Mouse (Mus musculus) neural tube, embryonic 14.5 days (tissue): ENCODE measurements at regions not wholly inside any gene's neighbourhood (a gene's known extent, or its start where the extent isn't known, plus 50 kb on each side); places are given as distances from the start of the nearest gene placed in this dataset.

ENCODE experiments used
- ATAC-seq: fragments of 200-750 bp; cut with Nextera tagmentation; 2 replicates; pipeline ENCODE4 v1.8.0; 2017; ENCODE audit warnings: low read depth, mild to moderate bottlenecking, moderate TSS enrichment, moderate library complexity
- H3K27ac ChIP-seq: fragments of 300-500 bp; sonication (generic); 2 replicates; pipeline ENCODE4 v1.5.1; 2014; ENCODE audit warnings: low read depth, mild to moderate bottlenecking, control low read depth, low read length, moderate library complexity, mixed read lengths
- H3K27me3 ChIP-seq: fragments of 300-500 bp; sonication (generic); 2 replicates; pipeline ENCODE4 v1.6.1; 2014; ENCODE audit warnings: low read length; ENCODE audit not compliant: control insufficient read depth, insufficient read depth
- H3K36me3 ChIP-seq: fragments of 300-500 bp; sonication (generic); 2 replicates; pipeline ENCODE4 v1.6.1; 2014; ENCODE audit warnings: low read length, mixed read lengths; ENCODE audit not compliant: control insufficient read depth, insufficient read depth
- H3K4me1 ChIP-seq: fragments of 300-500 bp; sonication (generic); 2 replicates; pipeline ENCODE4 v1.6.1; 2014; ENCODE audit warnings: low read length; ENCODE audit not compliant: control insufficient read depth, insufficient read depth
- H3K4me2 ChIP-seq: fragments of 300-500 bp; sonication (generic); 2 replicates; pipeline ENCODE4 v1.6.1; 2014; ENCODE audit warnings: mild to moderate bottlenecking, low read depth, low read length, control low read depth
- H3K4me3 ChIP-seq: fragments of 300-500 bp; sonication (generic); 2 replicates; pipeline ENCODE4 v1.5.1; 2014; ENCODE audit warnings: low read depth, low read length, control low read depth, mixed read lengths
- H3K9ac ChIP-seq: fragments of 300-500 bp; sonication (generic); replicated peaks from 2 replicates; pipeline ENCODE4 v1.6.1; 2014; ENCODE audit warnings: low read depth, mild to moderate bottlenecking, control low read depth, low read length, mixed read lengths
- H3K9me3 ChIP-seq: fragments of 300-500 bp; sonication (generic); 2 replicates; pipeline ENCODE4 v1.6.1; 2016; ENCODE audit warnings: low read length; ENCODE audit not compliant: control insufficient read depth
- WGBS: fragments of 180-500 bp; shearing (Covaris S2); extraction: QIAGEN DNeasy Blood & Tissue Kit; methylation state at CpG from one replicate; pipeline ENCODE4 v1.1.7; 2014; 5-methylcytosine and 5-hydroxymethylcytosine counted together

DNA sequence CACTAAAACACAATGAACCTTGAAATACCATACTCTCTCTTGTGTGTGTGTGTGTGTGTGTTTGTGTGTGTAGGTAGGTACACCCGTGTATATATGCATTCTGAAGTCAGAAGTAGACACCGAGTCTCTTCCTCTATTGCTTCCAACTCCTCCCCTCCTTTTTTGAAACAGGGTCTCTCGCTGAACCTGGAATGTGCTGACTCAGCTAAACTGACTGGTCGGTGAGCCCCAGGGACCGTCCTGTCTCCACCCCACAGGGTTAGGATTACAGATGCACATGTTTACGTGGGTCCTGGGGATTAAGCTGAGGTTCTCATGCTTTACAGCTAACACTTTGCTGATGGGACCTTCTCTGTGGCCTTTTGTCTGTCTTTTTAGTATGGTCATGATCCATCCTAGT lies 74.8 kb upstream of the Nfil3 start:
- H3K27ac ChIP-seq: no peak overlapping the region

GRCm38 (mm10) chr13:53053211-53053610 lies 72.3 kb upstream of the Nfil3 start:
- Histone ChIP-seq H3K9me3 (no peaks in the 10 kb centered on the region), H3K4me2 (no peak overlapping the region), H3K27ac (0 out of 2 replicates have a peak overlapping the region, but pooled peaks have one; percentile 3), H3K36me3 (no peaks in the 10 kb centered on the region), H3K27me3 (no peaks in the 10 kb centered on the region), H3K4me3 (no peak overlapping the region), H3K9ac (no peak overlapping the region), H3K4me1 (no peaks in the 10 kb centered on the region)
- WGBS: 82% methylated on average over 8 of the region's 8 CpGs
- no peak for ATAC-seq

More for the DNA sequence above, 74.8 kb upstream of the Nfil3 start:
- Histone ChIP-seq H3K4me3 (no peak overlapping the region), H3K9ac (no peak overlapping the region), H3K9me3 (no peaks in the 10 kb centered on the region), H3K4me2 (no peak overlapping the region), H3K4me1 (no peaks in the 10 kb centered on the region), H3K36me3 (no peaks in the 10 kb centered on the region), H3K27me3 (no peaks in the 10 kb centered on the region)
- ATAC-seq: no peak
- whole genome bisulfite sequencing: 85% methylated on average over 6 of the region's 6 CpGs

DNA sequence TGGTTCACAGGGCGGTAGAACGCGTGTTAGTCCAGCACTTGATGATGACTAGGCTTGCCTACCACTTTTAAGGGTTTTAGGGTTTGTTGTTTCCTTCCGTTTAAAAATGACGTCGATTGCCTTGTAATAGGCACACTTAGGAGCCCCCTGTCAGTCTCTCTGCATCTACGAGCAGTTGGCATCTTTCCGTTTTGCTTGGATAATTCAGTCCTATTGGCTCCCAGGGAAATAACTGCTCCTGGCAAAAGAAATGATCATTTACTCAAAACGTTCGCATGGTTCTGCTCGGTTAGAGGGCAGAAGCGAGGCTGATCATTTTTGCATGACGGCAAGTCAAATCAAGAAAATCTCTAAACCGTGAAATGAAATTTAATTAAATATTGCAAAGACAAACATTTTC lies 71.9 kb upstream of the Nfil3 start:
- Histone ChIP-seq H3K9ac (no peak overlapping the region), H3K4me3 (no peak overlapping the region), H3K9me3 (no peaks in the 10 kb centered on the region), H3K4me2 (no peak overlapping the region), H3K27ac (no peak overlapping the region), H3K27me3 (no peaks in the 10 kb centered on the region), H3K4me1 (no peaks in the 10 kb centered on the region), H3K36me3 (no peaks in the 10 kb centered on the region)
- no peak for ATAC-seq
- WGBS: 77% methylated on average over 14 of the region's 14 CpGs

- ATAC-seq: no peak
- no peak overlapping the region for H3K4me3 ChIP-seq
- H3K27ac ChIP-seq: no peak overlapping the region
- H3K4me2 ChIP-seq: no peak overlapping the region
- H3K27me3 ChIP-seq: no peaks in the 10 kb centered on the region
- no peak overlapping the region for H3K9ac ChIP-seq
- H3K36me3 ChIP-seq: no peaks in the 10 kb centered on the region
- no peaks in the 10 kb centered on the region for H3K9me3 ChIP-seq
- H3K4me1 ChIP-seq: no peaks in the 10 kb centered on the region
- 86% methylated on average over 10 of the region's 10 CpGs for WGBS
Observed at GRCm38 (mm10) chr13:53052188-53052587, 71.3 kb upstream of the Nfil3 start.

DNA sequence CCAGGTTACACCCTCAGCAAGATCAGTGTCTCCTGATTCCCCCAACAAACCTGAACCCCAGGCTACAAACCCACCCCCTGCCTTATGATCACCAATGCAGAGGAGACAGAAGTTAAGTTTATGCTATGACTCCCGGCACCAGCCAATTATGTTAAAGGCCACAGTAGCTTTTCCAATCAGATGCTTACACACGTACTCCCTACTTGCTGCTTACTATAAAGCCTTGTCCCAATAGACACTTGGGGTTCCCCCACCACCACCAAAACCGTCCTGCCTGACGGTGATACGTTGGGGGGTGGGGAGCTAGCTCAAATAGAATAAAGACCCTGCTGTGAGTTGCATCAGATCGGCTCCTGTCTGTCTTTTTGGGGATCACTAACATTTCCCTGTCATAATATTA lies 70.5 kb upstream of the Nfil3 start:
- no peaks in the 10 kb centered on the region for H3K36me3 ChIP-seq
- H3K9ac ChIP-seq: no peak overlapping the region
- no peaks in the 10 kb centered on the region for H3K27me3 ChIP-seq
- H3K27ac ChIP-seq: no peak overlapping the region
- H3K4me2 ChIP-seq: no peak overlapping the region
- WGBS: 83% methylated on average over 6 of the region's 6 CpGs
- H3K4me3 ChIP-seq: no peak overlapping the region
- no peak for ATAC-seq
- H3K9me3 ChIP-seq: no peaks in the 10 kb centered on the region
- H3K4me1 ChIP-seq: no peaks in the 10 kb centered on the region

- WGBS: 92% methylated on average over 15 of the region's 15 CpGs
- Histone ChIP-seq H3K9me3 (no peaks in the 10 kb centered on the region), H3K36me3 (no peaks in the 10 kb centered on the region), H3K9ac (no peak overlapping the region), H3K4me1 (no peaks in the 10 kb centered on the region), H3K27ac (no peak overlapping the region), H3K27me3 (no peaks in the 10 kb centered on the region), H3K4me2 (no peak overlapping the region), H3K4me3 (no peak overlapping the region)
- ATAC-seq: no peak
Observed at GRCm38 (mm10) chr13:53049176-53049575, 68.3 kb upstream of the Nfil3 start.

DNA sequence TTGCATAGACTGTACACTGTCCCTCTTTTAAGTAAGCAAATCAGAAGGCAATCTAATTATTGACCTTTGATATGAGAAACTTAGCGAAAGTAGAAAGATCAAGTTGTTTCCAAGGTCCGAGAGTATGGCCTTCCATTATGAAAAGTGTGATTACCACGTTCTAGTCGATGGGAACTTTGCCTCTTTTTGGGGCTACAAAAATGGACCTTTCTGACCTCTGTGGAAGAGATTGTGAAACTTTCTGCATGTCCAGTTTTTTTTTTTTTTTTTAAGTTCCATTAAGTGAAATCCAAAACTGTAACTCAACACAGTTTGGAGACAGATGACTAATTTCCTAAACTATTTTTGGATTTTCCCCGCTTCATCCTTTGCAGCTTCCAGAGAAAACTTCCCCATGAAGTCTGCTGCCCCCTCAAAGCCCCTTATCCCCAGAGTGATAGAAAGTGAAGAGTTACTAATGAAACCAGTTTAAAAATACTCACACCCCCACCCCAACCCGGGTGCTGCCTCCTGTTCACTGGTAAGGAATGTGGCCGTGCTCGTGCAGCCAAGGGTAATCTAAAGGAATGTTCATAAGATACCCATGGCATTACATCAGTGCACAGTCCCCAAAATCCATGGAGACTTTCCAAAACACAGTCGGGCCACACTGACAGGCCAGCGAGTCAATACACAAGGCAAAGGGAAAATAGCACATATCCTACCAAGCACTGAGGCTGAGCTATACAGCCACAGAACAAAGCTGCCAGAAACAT lies 52.5 kb upstream of the Nfil3 start:
- Histone ChIP-seq H3K9me3 (no peaks in the 10 kb centered on the region), H3K4me2 (no peak overlapping the region), H3K27ac (no peak overlapping the region), H3K27me3 (no peaks in the 10 kb centered on the region), H3K9ac (no peak overlapping the region), H3K4me1 (no peaks in the 10 kb centered on the region), H3K4me3 (no peak overlapping the region), H3K36me3 (no peaks in the 10 kb centered on the region)
- no peak for ATAC-seq
- WGBS: 89% methylated on average over 10 of the region's 10 CpGs
